Mouse (Mus musculus) intestine, embryonic 14.5 days (tissue): ENCODE results near the gene Igsf21. TPM values are rescaled to one million over a fixed set of nuclear protein-coding genes. Genes with fewer than 3 reads are reported as not detected.

Experiments used
- ATAC-seq: fragments of 200-750 bp; cut with Nextera tagmentation; replicated peaks from 2 replicates; pipeline ENCODE4 v1.8.0; 2017; ENCODE audit warnings: low read depth, moderate number of reproducible peaks, moderate TSS enrichment, moderate library complexity; ENCODE audit not compliant: low FRiP score, low TSS enrichment
- DNase-seq: peaks from one replicate; pipeline ENCODE4 v3.0.0-alpha.2; 2018; ENCODE audit warnings: low spot score
- H3K27ac ChIP-seq: fragments of 300-500 bp; sonication (generic); 2 replicates; pipeline ENCODE4 v1.5.1; 2014; ENCODE audit warnings: low read depth, mild to moderate bottlenecking, control low read depth
- H3K27me3 ChIP-seq: fragments of 300-500 bp; sonication (generic); replicated peaks from 2 replicates; pipeline ENCODE4 v1.6.1; 2014; ENCODE audit warnings: low read length, control low read depth; ENCODE audit not compliant: control insufficient read depth, insufficient read depth
- H3K36me3 ChIP-seq: fragments of 300-500 bp; sonication (generic); 2 replicates; pipeline ENCODE4 v1.6.1; 2014; ENCODE audit warnings: low read length, control low read depth; ENCODE audit not compliant: control insufficient read depth, insufficient read depth
- H3K4me1 ChIP-seq: fragments of 300-500 bp; sonication (generic); replicated peaks from 2 replicates; pipeline ENCODE4 v1.6.1; 2014; ENCODE audit warnings: low read length, control low read depth, mixed read lengths; ENCODE audit not compliant: control insufficient read depth, insufficient read depth
- H3K4me2 ChIP-seq: fragments of 300-500 bp; sonication (generic); 2 replicates; pipeline ENCODE4 v1.6.1; 2014; ENCODE audit warnings: low read length
- H3K4me3 ChIP-seq: fragments of 300-500 bp; sonication (generic); 2 replicates; pipeline ENCODE4 v1.5.1; 2014; ENCODE audit warnings: low read depth, low read length, control low read depth, mixed read lengths
- H3K9ac ChIP-seq: fragments of 300-500 bp; sonication (generic); 2 replicates; pipeline ENCODE4 v1.6.1; 2014; ENCODE audit warnings: mild to moderate bottlenecking, low read length
- H3K9me3 ChIP-seq: fragments of 300-500 bp; sonication (generic); 2 replicates; pipeline ENCODE4 v1.6.1; 2016; ENCODE audit warnings: low read length, control low read depth; ENCODE audit not compliant: control insufficient read depth
- WGBS: fragments of 180-500 bp; shearing (Covaris S2); extraction: QIAGEN DNeasy Blood & Tissue Kit; methylation state at CpG from one replicate; pipeline ENCODE4 v1.1.7; 2014; 5-methylcytosine and 5-hydroxymethylcytosine counted together
- polyA plus RNA-seq: library from polyadenylated mRNA; unstranded; fragments of >200 nt; fragmentation: Nextera tagmentation; extraction: Ambion mirVana; gene quantifications from 2 replicates; pipeline ENCODE4 v1.2.1, GENCODE M21; 2014

Igsf21 gene
- polyA plus RNA-seq: 1.9 and 2.2 TPM in 2 replicates

DNA sequence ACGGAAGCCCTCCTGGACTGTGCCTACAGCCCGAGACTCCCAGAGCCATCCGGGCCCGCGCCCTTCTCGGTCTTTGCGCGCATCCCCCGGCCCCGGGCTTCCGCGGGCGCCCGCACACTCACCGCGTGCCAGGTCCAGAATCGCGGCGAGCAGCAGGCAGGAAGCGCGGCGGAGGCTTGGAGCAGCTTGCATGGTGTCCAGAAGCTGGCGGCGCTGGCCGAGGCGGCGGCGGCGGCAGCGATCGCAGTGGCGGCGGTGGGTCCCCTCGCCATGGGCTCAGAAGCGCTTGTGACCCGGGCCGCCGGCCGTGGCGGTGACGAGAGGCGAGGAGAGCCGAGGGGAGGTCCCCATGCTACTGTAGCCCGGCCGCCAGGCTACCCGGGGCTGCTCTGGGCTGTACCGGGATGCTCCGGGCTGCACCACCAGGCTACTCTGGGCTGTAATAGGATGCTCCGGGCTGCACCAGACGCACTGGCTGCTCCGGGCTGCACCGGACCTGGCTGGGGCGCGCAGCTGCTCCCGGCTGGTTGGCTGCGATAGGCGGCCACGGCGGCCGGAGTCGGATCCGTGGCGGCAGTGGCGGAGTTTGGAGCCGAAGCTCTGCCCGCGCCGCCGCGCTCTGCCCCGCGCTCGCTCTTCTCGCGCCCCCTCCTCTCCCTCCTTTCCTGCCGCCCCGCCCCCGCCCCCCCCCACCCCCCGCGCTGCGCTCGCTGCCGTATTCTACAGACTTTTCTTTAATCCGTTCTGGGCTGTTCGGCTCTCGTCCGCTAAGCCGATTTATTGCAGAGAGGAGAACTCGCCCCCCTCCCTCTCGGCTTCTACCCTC, at the start of gene Igsf21:
Gene Igsf21 (minus strand): TSS at position 605 of the 826 bp plus-strand sequence.
- Histone ChIP-seq H3K9ac (0 out of 2 replicates have a peak within 1 kb of the TSS, but pooled peaks have one; percentile 13), H3K27me3 (peaks cover 85% of the 10 kb centered on the region), H3K4me1 (no peaks in the 10 kb centered on the region), H3K4me3 (peak within 1 kb of the TSS; percentile 22), H3K36me3 (no peaks in the 10 kb centered on the region), H3K9me3 (no peaks in the 10 kb centered on the region), H3K27ac (no peak within 1 kb of the TSS), H3K4me2 (peak within 1 kb of the TSS; percentile 40)
- DNase-seq (peak; percentile 71), ATAC-seq (peak; percentile 47; the same call in 1 of the 2 replicates)
- 2% methylated on average over 73 of the region's 90 CpGs for WGBS

DNA sequence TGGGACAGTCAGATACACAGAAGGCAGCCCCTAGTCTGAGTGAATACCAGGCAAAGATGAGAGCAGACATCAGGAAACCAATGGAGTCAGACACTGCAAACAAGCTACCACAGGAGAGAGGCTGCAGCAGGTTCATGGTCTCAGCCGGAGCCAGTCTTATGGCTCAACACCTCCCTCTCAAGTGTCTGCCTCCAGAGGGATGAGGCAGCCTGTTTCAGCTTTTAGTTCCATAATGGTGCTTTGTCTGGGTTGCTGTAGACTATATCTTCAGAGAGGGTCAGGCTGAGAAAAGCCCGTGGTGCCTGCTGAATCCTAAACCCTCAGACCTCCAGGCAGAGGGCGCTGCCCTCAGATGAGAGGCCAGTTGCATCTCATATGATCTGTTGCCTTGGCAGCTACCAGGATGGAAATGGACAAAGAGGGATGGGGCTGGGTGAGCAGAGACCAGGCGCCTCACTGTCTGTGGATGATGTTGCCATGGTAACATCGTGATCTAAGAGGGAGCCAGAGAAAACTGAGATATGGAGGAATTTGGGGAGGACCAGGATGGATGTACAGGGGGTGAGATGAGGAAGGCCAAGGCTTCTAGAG, 39.2 kb upstream of the Igsf21 start:
- Histone ChIP-seq H3K27me3 (no peaks in the 10 kb centered on the region), H3K9me3 (no peaks in the 10 kb centered on the region), H3K27ac (no peak overlapping the region), H3K4me1 (no peaks in the 10 kb centered on the region), H3K36me3 (no peaks in the 10 kb centered on the region), H3K4me2 (no peak overlapping the region), H3K4me3 (no peak overlapping the region), H3K9ac (no peak overlapping the region)
- ATAC-seq (no peak), DNase-seq (no peak)
- WGBS: 74% methylated on average over 5 of the region's 5 CpGs

DNA sequence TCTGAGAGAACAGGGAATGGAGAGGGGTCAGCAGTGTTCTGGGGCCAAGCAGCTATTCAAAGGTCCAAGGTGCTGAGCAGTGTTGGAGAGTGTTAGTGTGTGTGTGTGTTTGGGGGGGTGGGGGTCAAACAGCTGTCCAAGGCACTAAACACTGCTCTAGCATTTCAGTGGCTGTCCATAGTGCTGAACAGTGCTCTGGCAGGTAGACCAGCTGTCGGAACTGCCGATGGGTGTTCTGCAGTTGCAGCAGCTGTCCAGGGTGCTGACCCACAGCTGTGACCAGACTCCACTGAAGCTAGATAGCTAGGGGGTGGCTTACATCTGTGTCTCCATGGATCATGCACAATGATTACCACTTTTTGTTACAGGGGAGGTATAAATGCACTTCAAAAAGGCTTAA, 36.8 kb upstream of the Igsf21 start:
- H3K4me2 ChIP-seq: no peak overlapping the region
- DNase-seq (peak; percentile 85), ATAC-seq (no peak)
- no peak overlapping the region for H3K9ac ChIP-seq
- H3K4me1 ChIP-seq: no peaks in the 10 kb centered on the region
- no peaks in the 10 kb centered on the region for H3K9me3 ChIP-seq
- no peak overlapping the region for H3K4me3 ChIP-seq
- H3K27ac ChIP-seq: no peak overlapping the region
- no peaks in the 10 kb centered on the region for H3K36me3 ChIP-seq
- WGBS: 5% methylated on average over 2 of the region's 2 CpGs
- H3K27me3 ChIP-seq: no peaks in the 10 kb centered on the region

DNA sequence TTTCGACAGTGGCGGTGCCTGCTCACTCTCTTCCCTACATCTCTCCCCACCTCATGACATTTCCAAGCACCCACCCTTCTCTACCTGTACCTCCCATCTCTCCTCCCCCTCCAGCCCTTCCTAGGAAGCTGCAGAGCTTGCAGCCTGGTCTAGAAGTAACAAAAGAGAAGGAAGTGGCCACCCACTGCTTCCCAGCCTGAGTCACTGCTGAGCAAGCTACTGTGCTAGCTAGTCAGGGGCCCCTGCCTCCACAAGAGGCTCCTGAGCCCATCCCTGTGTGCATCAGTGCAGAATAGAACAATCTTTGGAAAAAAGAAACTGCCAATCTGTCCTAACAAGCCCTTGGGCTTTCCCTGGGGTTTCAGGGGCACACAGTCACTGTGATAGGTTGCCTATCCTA, 31.7 kb upstream of the Igsf21 start:
- H3K9me3 ChIP-seq: no peaks in the 10 kb centered on the region
- WGBS: 91% methylated on average over 2 of the region's 2 CpGs
- no peak overlapping the region for H3K4me2 ChIP-seq
- no peaks in the 10 kb centered on the region for H3K36me3 ChIP-seq
- no peak overlapping the region for H3K27ac ChIP-seq
- no peak overlapping the region for H3K9ac ChIP-seq
- H3K4me1 ChIP-seq: no peaks in the 10 kb centered on the region
- H3K27me3 ChIP-seq: no peaks in the 10 kb centered on the region
- DNase-seq (no peak), ATAC-seq (no peak)
- no peak overlapping the region for H3K4me3 ChIP-seq

DNA sequence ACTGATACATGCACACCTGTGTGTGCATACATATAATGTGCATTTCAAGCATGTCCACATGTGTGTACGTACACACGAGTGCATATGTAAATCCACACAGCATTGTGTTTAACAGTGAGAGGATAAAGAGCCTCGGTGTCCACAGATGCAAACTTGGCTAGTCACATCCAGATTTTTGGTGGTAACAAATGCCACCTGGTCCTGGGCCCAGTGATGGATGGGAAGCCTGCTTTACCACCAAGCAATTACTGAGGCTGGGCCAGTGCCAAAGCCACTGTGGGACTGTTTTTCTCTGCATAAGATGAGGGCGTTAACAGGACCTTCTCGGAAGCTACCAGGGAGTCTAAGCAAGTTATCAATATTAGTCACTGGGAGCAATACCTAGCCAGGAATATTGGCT, 25.3 kb upstream of the Igsf21 start:
- no peak for ATAC-seq
- H3K4me2 ChIP-seq: no peak overlapping the region
- no peaks in the 10 kb centered on the region for H3K36me3 ChIP-seq
- H3K27ac ChIP-seq: no peak overlapping the region
- 88% methylated on average over 5 of the region's 5 CpGs for WGBS
- H3K9me3 ChIP-seq: no peaks in the 10 kb centered on the region
- H3K4me1 ChIP-seq: no peaks in the 10 kb centered on the region
- no peaks in the 10 kb centered on the region for H3K27me3 ChIP-seq
- H3K9ac ChIP-seq: no peak overlapping the region
- no peak for DNase-seq
- H3K4me3 ChIP-seq: no peak overlapping the region

DNA sequence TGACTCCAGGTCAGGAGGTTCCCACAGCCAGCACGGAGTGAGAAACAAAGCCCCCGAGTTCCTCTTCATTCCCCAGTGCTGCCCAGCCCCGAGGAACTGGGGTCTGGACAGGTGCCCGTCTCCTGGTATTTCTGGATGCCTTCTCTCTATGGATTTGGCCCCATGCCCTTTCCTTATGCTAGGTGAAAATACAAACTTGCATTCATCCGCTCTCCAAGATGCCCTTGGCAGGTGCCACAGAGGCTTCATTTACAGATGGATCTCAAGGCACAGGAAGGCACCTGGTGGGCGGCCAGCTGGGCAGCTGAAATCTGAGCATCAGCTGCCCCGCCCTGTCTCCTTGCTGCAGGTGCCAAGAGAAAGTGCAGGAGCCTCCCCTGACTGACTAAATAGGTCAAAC, 23.9 kb upstream of the Igsf21 start:
- H3K9ac ChIP-seq: no peak overlapping the region
- H3K9me3 ChIP-seq: no peaks in the 10 kb centered on the region
- H3K27ac ChIP-seq: no peak overlapping the region
- no peak for DNase-seq
- no peaks in the 10 kb centered on the region for H3K36me3 ChIP-seq
- H3K4me3 ChIP-seq: no peak overlapping the region
- H3K27me3 ChIP-seq: no peaks in the 10 kb centered on the region
- no peak overlapping the region for H3K4me2 ChIP-seq
- no peaks in the 10 kb centered on the region for H3K4me1 ChIP-seq
- no peak for ATAC-seq
- WGBS: 72% methylated on average over 7 of the region's 7 CpGs

DNA sequence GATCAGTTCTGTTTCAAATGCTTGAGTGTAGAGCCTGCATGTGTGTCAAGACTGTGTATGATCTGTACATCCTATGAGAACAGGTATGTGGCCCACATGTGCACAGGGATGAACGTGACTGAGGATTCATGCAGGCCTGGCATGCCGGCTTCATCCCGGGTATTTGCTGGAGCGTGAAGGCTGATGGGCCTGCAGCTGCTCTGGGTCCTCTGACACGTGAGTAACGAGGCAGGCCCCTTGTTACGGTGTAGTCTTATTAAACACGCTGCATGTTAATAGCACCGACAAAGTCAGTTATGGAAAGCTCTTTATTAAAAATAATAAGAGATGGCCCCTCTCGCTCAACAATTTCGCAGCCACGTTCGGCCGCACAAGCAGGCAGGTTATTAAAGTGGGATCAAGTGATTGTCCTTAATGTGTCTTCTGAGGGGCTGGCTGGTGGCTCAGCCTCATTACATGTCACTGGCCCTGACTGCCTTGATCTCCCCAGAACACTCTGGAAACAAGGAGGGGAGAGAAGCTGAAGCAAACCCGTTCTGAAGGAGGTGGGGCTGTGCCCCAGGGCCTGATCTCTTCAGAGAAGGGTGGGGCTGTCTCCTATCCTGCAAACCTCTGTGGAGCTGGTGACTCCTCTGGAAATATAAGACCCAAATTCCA, 22.7 kb upstream of the Igsf21 start:
- Histone ChIP-seq H3K27ac (no peak overlapping the region), H3K4me1 (no peaks in the 10 kb centered on the region), H3K9me3 (no peaks in the 10 kb centered on the region), H3K4me3 (no peak overlapping the region), H3K4me2 (no peak overlapping the region), H3K36me3 (no peaks in the 10 kb centered on the region), H3K27me3 (no peaks in the 10 kb centered on the region), H3K9ac (no peak overlapping the region)
- 88% methylated on average over 15 of the region's 15 CpGs for WGBS
- DNase-seq (no peak), ATAC-seq (no peak)

DNA sequence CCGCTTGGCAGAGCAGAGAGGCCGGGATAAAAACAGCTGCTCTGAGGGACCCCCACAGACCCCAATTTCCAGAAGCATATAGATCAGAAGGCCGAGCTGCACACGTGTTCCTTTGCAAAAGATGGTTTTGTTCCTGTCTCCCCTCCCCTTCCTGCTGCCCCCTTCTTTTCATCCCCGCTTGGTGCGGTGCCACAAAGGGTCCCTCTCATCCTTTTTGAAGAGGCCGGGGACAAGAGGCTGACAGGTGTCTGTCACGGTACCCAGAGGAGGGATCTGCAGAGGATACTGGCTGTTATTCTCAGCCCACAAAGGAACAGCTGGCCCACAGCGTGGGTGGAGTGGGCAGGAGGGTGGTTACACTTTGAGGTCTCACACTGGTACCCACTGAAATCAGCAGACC, 21.3 kb upstream of the Igsf21 start:
- no peak overlapping the region for H3K4me3 ChIP-seq
- ATAC-seq: no peak
- H3K4me2 ChIP-seq: no peak overlapping the region
- H3K36me3 ChIP-seq: no peaks in the 10 kb centered on the region
- 80% methylated on average over 9 of the region's 9 CpGs for WGBS
- DNase-seq: no peak
- no peaks in the 10 kb centered on the region for H3K9me3 ChIP-seq
- no peak overlapping the region for H3K9ac ChIP-seq
- no peaks in the 10 kb centered on the region for H3K4me1 ChIP-seq
- no peaks in the 10 kb centered on the region for H3K27me3 ChIP-seq
- no peak overlapping the region for H3K27ac ChIP-seq
